Mouse (Mus musculus): Measurements from ENCODE around the gene Tmem254b. TPM values are rescaled to one million over a fixed set of nuclear protein-coding genes. Genes with fewer than 3 reads are reported as not detected.

Tmem254b gene
- polyA plus RNA-seq, 2 experiments = 25.0 to 29.7 TPM

Other genes starting within 250 kb of the Tmem254b start
- 6.8 and 8.0 TPM in 2 replicates for gene Duxbl1, start 228.5 kb downstream of the Tmem254b start, polyA plus RNA-seq (2012; rRNA removed)
- 0.63 and 1.6 TPM in 2 replicates for gene Duxbl1, start 228.5 kb downstream of the Tmem254b start, polyA plus RNA-seq (2014; fragmentation: Nextera tagmentation; extraction: Ambion mirVana)
- gene Gm9780, start 164.3 kb downstream of the Tmem254b start, polyA plus RNA-seq (2012; rRNA removed) = 26.5 and 29.0 TPM in 2 replicates
- gene Gm9780, start 164.3 kb downstream of the Tmem254b start, polyA plus RNA-seq (2014; fragmentation: Nextera tagmentation; extraction: Ambion mirVana) = 42.6 and 49.9 TPM in 2 replicates
- 6.0 and 8.4 TPM in 2 replicates for gene Tmem254c, start 139.7 kb downstream of the Tmem254b start, polyA plus RNA-seq (2012; rRNA removed)
- 47.7 and 56.8 TPM in 2 replicates for gene Tmem254c, start 139.7 kb downstream of the Tmem254b start, polyA plus RNA-seq (2014; fragmentation: Nextera tagmentation; extraction: Ambion mirVana)
- not detected in 2 replicates for gene Cphx2, start 125.5 kb downstream of the Tmem254b start, polyA plus RNA-seq (2012; rRNA removed)
- gene Cphx2, start 125.5 kb downstream of the Tmem254b start, polyA plus RNA-seq (2014; fragmentation: Nextera tagmentation; extraction: Ambion mirVana) = not detected in 2 replicates
- not detected in 2 replicates for gene Cphx3, start 124.7 kb downstream of the Tmem254b start, polyA plus RNA-seq (2012; rRNA removed)
- gene Cphx3, start 124.7 kb downstream of the Tmem254b start, polyA plus RNA-seq (2014; fragmentation: Nextera tagmentation; extraction: Ambion mirVana) = not detected in 2 replicates
- not detected in 2 replicates for gene Duxbl2, start 88.7 kb downstream of the Tmem254b start, polyA plus RNA-seq (2012; rRNA removed)
- gene Duxbl2, start 88.7 kb downstream of the Tmem254b start, polyA plus RNA-seq (2014; fragmentation: Nextera tagmentation; extraction: Ambion mirVana) = 0.21 and 3.2 TPM in 2 replicates
- 17.3 and 19.9 TPM in 2 replicates for gene Plac9b, start 24.6 kb downstream of the Tmem254b start, polyA plus RNA-seq (2012; rRNA removed)
- gene Plac9b, start 24.6 kb downstream of the Tmem254b start, polyA plus RNA-seq (2014; fragmentation: Nextera tagmentation; extraction: Ambion mirVana) = 34.6 and 40.5 TPM in 2 replicates
- gene Duxbl3, start 50.9 kb upstream of the Tmem254b start, polyA plus RNA-seq (2012; rRNA removed) = 4.9 and 6.1 TPM in 2 replicates
- 0.47 and 1.7 TPM in 2 replicates for gene Duxbl3, start 50.9 kb upstream of the Tmem254b start, polyA plus RNA-seq (2014; fragmentation: Nextera tagmentation; extraction: Ambion mirVana)

Data from limb, embryonic 14.5 days (tissue).